Mouse (Mus musculus) midbrain, embryonic 13.5 days (tissue): ENCODE results near the gene Ndufb2. TPM values are rescaled to one million over a fixed set of nuclear protein-coding genes. Genes with fewer than 3 reads are reported as not detected.

Source experiments
- ATAC-seq: fragments of 200-750 bp; cut with Nextera tagmentation; 2 replicates; pipeline ENCODE4 v1.8.0; 2017; ENCODE audit warnings: mild to moderate bottlenecking, moderate TSS enrichment, moderate library complexity
- H3K27ac ChIP-seq: fragments of 300-500 bp; sonication (generic); 2 replicates; pipeline ENCODE4 v1.5.1; 2015; ENCODE audit warnings: inconsistent platforms, mild to moderate bottlenecking, moderate library complexity
- H3K27me3 ChIP-seq: fragments of 300-500 bp; sonication (generic); 2 replicates; pipeline ENCODE4 v1.6.1; 2015; ENCODE audit warnings: mild to moderate bottlenecking, inconsistent platforms
- H3K36me3 ChIP-seq: fragments of 300-500 bp; sonication (generic); 2 replicates; pipeline ENCODE4 v1.6.1; 2015; ENCODE audit warnings: mild to moderate bottlenecking, inconsistent platforms
- H3K4me1 ChIP-seq: fragments of 300-500 bp; sonication (generic); replicated peaks from 2 replicates; pipeline ENCODE4 v1.6.1; 2015; ENCODE audit warnings: inconsistent platforms
- H3K4me2 ChIP-seq: fragments of 300-500 bp; sonication (generic); replicated peaks from 2 replicates; pipeline ENCODE4 v1.6.1; 2015; ENCODE audit warnings: moderate library complexity, mild to moderate bottlenecking, inconsistent platforms
- H3K4me3 ChIP-seq: fragments of 300-500 bp; sonication (generic); replicated peaks from 2 replicates; pipeline ENCODE4 v1.5.1; 2015; ENCODE audit warnings: mild to moderate bottlenecking, inconsistent platforms
- H3K9ac ChIP-seq: fragments of 300-500 bp; sonication (generic); replicated peaks from 2 replicates; pipeline ENCODE4 v1.6.1; 2015; ENCODE audit warnings: mild to moderate bottlenecking, inconsistent platforms
- H3K9me3 ChIP-seq: fragments of 300-500 bp; sonication (generic); 2 replicates; pipeline ENCODE4 v1.6.1; 2016; ENCODE audit warnings: mild to moderate bottlenecking, inconsistent platforms
- WGBS: fragments of 180-500 bp; shearing (Covaris S2); methylation state at CpG from one replicate; pipeline ENCODE4 v1.1.7; 2015; 5-methylcytosine and 5-hydroxymethylcytosine counted together
- polyA plus RNA-seq: library from polyadenylated mRNA; unstranded; fragments of >200 nt; fragmentation: Nextera tagmentation; extraction: Ambion mirVana; gene quantifications from 2 replicates; pipeline ENCODE4 v1.2.1, GENCODE M21; 2015

Ndufb2 gene
- polyA plus RNA-seq, 1 experiment from 2014 or later: 365 TPM

DNA sequence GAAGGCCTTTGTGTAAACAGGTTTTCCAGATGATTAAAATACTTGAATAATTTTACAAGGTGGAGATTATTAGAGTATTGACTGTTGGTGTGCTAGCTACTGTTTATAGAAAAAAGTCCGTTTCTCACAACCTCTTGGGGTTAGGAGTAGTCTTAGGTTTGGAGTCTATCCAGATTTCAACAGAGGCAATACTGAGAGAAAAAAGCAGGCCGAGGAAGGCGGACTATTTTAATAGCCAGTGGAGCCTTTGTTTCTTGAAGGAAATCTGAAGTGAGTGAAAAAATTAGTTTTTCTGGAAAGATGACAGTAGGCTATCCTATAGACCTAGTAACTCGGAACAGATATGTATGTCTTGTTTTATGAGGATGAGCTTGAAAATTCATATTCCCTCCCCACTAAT, 893 bp upstream of the Ndufb2 start:
- Histone ChIP-seq H3K9ac (no peak overlapping the region), H3K27ac (no peak overlapping the region), H3K9me3 (no peaks in the 10 kb centered on the region), H3K27me3 (no peaks in the 10 kb centered on the region), H3K4me2 (peak overlapping the region; percentile 69; the same call in 1 of the 2 replicates), H3K36me3 (peaks cover 35% of the 10 kb centered on the region), H3K4me1 (peaks cover 17% of the 10 kb centered on the region), H3K4me3 (no peak overlapping the region)
- 94% methylated on average over 4 of the region's 4 CpGs for WGBS
- ATAC-seq: no peak

DNA sequence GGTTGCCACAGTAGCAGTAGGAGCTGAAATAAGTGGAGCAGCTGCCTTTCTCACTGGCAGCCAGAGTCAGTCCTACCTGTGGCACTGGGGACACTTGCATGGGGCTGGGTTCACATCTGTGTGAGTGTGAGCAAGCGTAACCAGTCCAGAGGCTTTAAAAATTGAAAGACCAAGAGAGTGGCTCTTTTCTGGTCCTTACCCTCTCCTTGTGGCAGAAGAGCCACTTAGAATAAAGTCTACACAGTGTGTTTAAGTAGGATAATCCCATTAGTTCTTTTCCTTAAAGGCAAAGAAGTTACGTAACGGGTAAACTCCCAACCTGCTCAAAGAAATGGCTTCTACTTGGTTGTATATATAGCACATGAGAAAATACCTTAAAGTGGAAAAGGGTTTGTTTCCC, 8.5 kb downstream of the Ndufb2 start:
- H3K36me3 ChIP-seq: peaks cover 48% of the 10 kb centered on the region
- no peaks in the 10 kb centered on the region for H3K9me3 ChIP-seq
- H3K27me3 ChIP-seq: no peaks in the 10 kb centered on the region
- H3K4me3 ChIP-seq: no peak overlapping the region
- no peak overlapping the region for H3K27ac ChIP-seq
- no peak for ATAC-seq
- whole genome bisulfite sequencing: 88% methylated on average over 3 of the region's 3 CpGs
- no peak overlapping the region for H3K4me2 ChIP-seq
- no peak overlapping the region for H3K9ac ChIP-seq
- no peaks in the 10 kb centered on the region for H3K4me1 ChIP-seq

DNA sequence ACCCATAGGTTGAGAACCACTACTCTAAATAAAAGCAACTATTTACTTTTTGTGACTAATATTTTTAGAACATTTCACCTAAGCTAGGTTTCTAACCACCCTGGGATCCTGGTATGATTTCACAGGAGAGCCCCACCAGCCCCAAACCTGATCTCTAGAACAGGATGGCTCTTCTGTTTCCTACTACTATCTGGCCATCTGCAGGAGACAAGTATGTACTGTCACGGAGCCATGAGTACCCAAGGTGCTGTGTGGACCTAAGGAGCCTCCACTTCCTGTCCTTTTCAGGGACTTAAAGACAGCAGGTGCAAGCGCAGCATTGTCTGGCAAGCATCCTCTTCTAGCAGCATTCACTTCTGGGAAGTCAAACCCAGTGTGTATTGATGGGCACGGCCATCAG, 9.5 kb downstream of the Ndufb2 start:
- H3K9ac ChIP-seq: no peak overlapping the region
- no peaks in the 10 kb centered on the region for H3K27me3 ChIP-seq
- WGBS: 92% methylated on average over 3 of the region's 3 CpGs
- H3K4me1 ChIP-seq: no peaks in the 10 kb centered on the region
- ATAC-seq: no peak
- no peaks in the 10 kb centered on the region for H3K9me3 ChIP-seq
- peaks cover 48% of the 10 kb centered on the region for H3K36me3 ChIP-seq
- no peak overlapping the region for H3K4me2 ChIP-seq
- no peak overlapping the region for H3K27ac ChIP-seq
- H3K4me3 ChIP-seq: no peak overlapping the region

DNA sequence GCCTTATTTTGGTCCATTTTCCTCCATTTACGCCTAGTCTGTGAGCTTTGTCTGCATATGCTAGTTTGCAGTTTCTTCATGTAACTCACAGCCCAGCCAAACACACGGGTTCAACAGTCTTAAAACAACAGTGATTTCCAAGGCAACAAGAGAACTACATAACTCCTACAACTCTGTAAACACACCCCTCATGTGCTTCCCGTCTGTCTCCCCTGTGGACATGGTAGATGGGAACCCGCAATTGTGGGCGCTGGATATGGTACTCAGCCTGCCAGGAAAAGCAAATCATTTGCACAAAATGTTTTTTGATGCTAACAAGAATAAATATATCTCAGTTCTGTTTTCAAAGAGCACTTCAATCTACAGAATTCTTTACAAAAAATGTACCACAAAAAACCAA, 12.2 kb downstream of the Ndufb2 start:
- Histone ChIP-seq H3K4me3 (no peak overlapping the region), H3K9ac (no peak overlapping the region), H3K27me3 (no peaks in the 10 kb centered on the region), H3K4me1 (no peaks in the 10 kb centered on the region), H3K9me3 (no peaks in the 10 kb centered on the region), H3K27ac (no peak overlapping the region), H3K4me2 (no peak overlapping the region), H3K36me3 (peaks cover 33% of the 10 kb centered on the region)
- 87% methylated on average over 5 of the region's 5 CpGs for WGBS
- ATAC-seq: no peak

DNA sequence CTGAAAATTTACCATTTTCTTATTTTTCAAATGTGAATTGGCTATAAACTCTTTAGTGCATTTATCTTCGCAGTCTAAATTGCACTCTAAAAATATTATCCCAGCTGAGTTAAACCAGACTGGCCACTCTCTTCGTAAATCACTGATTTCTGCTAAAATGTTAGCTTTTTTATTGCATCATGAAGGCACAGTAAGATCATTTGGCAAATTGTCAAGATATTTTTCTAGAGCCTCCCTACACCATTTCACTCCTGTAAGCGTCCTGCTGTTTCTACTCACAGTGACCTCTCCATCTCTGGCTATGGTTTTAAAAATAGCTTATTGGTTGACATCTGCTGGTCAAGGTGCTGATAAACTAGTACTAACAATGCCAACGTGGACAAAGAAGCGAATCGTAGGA, 13.7 kb downstream of the Ndufb2 start:
- ATAC-seq: no peak
- no peak overlapping the region for H3K9ac ChIP-seq
- no peaks in the 10 kb centered on the region for H3K4me1 ChIP-seq
- no peaks in the 10 kb centered on the region for H3K9me3 ChIP-seq
- WGBS: 95% methylated on average over 6 of the region's 6 CpGs
- H3K27me3 ChIP-seq: no peaks in the 10 kb centered on the region
- no peak overlapping the region for H3K4me3 ChIP-seq
- no peak overlapping the region for H3K4me2 ChIP-seq
- peaks cover 23% of the 10 kb centered on the region for H3K36me3 ChIP-seq
- H3K27ac ChIP-seq: no peak overlapping the region

DNA sequence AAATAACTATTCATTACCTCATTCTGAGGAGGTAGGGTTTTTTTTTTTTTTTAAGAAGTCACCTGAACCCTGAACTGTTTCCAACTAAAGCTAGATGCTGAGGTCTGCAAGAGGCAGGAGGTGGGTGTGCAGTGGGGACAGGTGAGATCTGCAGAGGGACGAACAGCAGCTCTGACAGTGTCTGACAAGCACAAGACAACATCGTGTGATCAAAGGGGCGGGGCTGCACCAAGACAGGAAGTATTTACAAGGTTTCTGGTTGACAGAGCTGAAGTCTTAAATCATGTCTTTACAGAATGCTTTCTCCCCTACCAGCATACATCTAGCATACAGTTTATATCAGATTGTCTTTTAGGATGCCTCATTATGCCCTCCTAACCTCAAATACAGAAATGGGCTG, 14.5 kb downstream of the Ndufb2 start:
- ATAC-seq: no peak
- 84% methylated on average over 3 of the region's 3 CpGs for WGBS

DNA sequence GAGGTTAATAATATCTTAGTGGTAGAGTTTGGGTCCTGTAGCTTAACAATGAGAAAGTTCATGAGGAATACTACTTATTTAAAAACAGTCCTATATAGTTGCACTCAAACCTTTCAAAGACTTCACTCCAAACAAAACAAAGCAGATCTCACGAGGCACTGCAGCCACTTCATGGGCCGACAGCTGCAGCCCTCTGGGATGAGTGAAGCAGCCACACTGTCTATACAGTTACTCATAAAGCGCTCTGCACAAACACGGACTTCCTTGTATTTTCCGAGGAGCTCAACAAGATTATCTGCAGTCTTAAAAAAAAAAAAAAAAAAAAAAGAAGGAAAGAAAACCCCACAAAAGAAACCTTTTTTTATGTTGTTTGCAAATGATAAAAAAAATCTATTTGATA, 15.0 kb downstream of the Ndufb2 start:
- no peak overlapping the region for H3K4me2 ChIP-seq
- 72% methylated on average over 5 of the region's 5 CpGs for WGBS

More for the DNA sequence above, 14.5 kb downstream of the Ndufb2 start:
- H3K9me3 ChIP-seq: no peaks in the 10 kb centered on the region
- H3K27me3 ChIP-seq: no peaks in the 10 kb centered on the region
- no peak overlapping the region for H3K27ac ChIP-seq
- no peak overlapping the region for H3K4me2 ChIP-seq
- no peak overlapping the region for H3K9ac ChIP-seq
- no peak overlapping the region for H3K4me3 ChIP-seq
- no peaks in the 10 kb centered on the region for H3K4me1 ChIP-seq
- peaks cover 24% of the 10 kb centered on the region for H3K36me3 ChIP-seq

DNA sequence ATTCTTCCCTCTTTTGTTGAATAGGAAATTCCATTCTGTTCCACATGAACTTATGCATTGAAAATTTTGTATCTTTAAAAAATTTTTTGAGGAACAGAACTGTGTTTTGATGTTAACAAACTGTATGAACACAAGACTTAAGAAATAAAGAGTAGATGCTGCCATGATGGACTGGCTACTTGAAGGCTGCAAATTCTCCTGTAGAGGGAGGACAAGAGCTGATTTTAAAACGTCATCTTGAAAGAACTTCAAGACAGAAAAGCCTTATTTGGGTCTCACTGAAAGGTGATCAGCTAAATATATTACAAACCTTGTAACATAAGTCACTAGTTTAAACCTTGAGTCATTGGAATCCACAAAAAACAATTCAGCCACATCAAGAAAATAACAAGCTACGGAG, 17.8 kb downstream of the Ndufb2 start:
- peaks cover 33% of the 10 kb centered on the region for H3K36me3 ChIP-seq
- H3K9me3 ChIP-seq: no peaks in the 10 kb centered on the region
- WGBS: 72% methylated on average over 2 of the region's 2 CpGs
- no peaks in the 10 kb centered on the region for H3K27me3 ChIP-seq
- no peak overlapping the region for H3K27ac ChIP-seq
- H3K4me3 ChIP-seq: no peak overlapping the region
- H3K4me1 ChIP-seq: no peaks in the 10 kb centered on the region
- no peak for ATAC-seq
- no peak overlapping the region for H3K4me2 ChIP-seq
- no peak overlapping the region for H3K9ac ChIP-seq

More for the DNA sequence above, 15.0 kb downstream of the Ndufb2 start:
- H3K36me3 ChIP-seq: peaks cover 24% of the 10 kb centered on the region
- no peaks in the 10 kb centered on the region for H3K9me3 ChIP-seq
- no peaks in the 10 kb centered on the region for H3K27me3 ChIP-seq
- no peak overlapping the region for H3K4me3 ChIP-seq
- H3K9ac ChIP-seq: no peak overlapping the region
- no peaks in the 10 kb centered on the region for H3K4me1 ChIP-seq
- no peak overlapping the region for H3K27ac ChIP-seq
- no peak for ATAC-seq

DNA sequence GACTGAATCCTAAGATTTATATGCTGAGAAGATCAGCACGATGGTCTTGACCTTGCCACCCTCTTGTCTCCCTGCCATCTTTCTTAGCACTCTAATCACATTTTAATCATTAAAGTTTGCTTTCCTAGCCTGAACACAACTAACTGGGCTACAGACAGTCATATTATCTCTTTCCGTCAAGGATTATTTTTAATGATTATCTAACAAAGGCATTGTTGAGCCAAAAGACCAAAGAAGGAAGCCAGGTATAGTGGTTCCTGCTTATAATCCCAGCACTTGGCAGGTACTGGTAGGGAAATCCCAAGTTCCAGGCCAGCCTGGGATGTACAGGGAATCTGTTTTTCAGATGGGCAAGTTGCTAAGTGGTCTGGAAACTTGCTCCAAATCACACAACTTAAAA, 18.9 kb downstream of the Ndufb2 start:
- Histone ChIP-seq H3K27me3 (no peaks in the 10 kb centered on the region), H3K4me1 (no peaks in the 10 kb centered on the region), H3K4me2 (no peak overlapping the region), H3K36me3 (peaks cover 39% of the 10 kb centered on the region), H3K4me3 (no peak overlapping the region), H3K9ac (no peak overlapping the region), H3K9me3 (no peaks in the 10 kb centered on the region), H3K27ac (no peak overlapping the region)
- WGBS: 88% methylated on average over 2 of the region's 2 CpGs
- no peak for ATAC-seq

Other genes with a start within 250 kb of the Ndufb2 start
- gene Slc37a3, start 214.9 kb upstream of the Ndufb2 start, polyA plus RNA-seq: 59.8 and 60.2 TPM in 2 replicates
- 0.23 and 0.34 TPM in 2 replicates for gene Rab19, start 211.4 kb upstream of the Ndufb2 start, polyA plus RNA-seq
- 242 and 259 TPM in 2 replicates for gene Mkrn1, start 172.1 kb upstream of the Ndufb2 start, polyA plus RNA-seq
- 32.3 and 38.5 TPM in 2 replicates for gene Dennd2a, start 34.7 kb upstream of the Ndufb2 start, polyA plus RNA-seq
- gene Adck2, start 18.7 kb upstream of the Ndufb2 start, polyA plus RNA-seq: 41.8 and 45.7 TPM in 2 replicates
- 0.85 and 1.6 TPM in 2 replicates for gene Gm42420, start 6.8 kb upstream of the Ndufb2 start, polyA plus RNA-seq
- gene Braf, start 132.9 kb downstream of the Ndufb2 start, polyA plus RNA-seq: 23.2 and 23.9 TPM in 2 replicates
- 208 and 229 TPM in 2 replicates for gene Mrps33, start 218.4 kb downstream of the Ndufb2 start, polyA plus RNA-seq